Mouse (Mus musculus) kidney, postnatal 36 days (tissue): ENCODE measurements around the gene Pfkm.

ENCODE experiments used
- DNase-seq, 2 experiments: peaks; one replicate each; pipeline ENCODE4 v3.0.0; 2021 to 2022; ENCODE audit warnings: mixed read lengths in 2 of 2

Gene Pfkm

DNA sequence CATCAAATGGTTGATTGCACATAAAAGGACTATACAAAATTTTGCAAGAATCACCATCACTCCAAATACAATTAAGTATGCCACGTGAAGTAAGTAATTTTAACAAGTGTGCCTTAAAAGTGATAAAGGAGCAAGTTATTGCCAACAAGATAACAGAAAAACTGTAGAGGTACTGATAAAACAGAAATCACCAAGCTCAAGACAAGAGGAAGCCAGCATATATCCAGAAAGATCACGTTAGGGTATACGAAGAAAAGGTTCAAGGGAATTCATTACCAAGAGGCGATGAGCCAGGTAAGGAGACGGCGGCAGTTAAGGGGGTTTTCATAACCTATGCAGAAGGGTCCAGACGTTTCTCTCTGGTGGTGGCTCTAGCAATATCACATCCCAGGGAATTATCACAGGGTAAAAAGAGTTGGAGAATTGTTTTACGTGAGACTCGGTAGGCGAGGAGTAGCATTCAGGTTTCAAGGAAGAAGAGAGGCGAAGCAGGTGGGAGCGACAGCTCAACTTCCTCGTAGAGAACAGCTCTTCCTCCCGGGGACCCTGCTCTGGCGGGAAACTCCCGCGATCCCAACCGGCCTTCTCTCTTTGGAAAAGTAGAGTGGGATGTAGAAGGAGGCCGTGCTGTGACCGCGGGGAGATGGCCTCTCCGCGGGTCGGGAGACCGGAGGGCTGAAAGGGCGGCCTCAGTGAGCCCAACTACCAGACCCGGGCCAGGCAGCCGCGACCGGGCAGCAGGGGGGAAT lies at the start of gene Pfkm:
Pfkm (plus strand) TSS at position 218 of the 749 bp plus-strand sequence.
- no peak for DNase-seq

GRCm38 (mm10) chr15:98043967-98044366 lies 48.4 kb upstream of the Pfkm start:
- no peak for DNase-seq

GRCm38 (mm10) chr15:98044387-98044786 lies 48.0 kb upstream of the Pfkm start:
- DNase-seq = no peak

DNA sequence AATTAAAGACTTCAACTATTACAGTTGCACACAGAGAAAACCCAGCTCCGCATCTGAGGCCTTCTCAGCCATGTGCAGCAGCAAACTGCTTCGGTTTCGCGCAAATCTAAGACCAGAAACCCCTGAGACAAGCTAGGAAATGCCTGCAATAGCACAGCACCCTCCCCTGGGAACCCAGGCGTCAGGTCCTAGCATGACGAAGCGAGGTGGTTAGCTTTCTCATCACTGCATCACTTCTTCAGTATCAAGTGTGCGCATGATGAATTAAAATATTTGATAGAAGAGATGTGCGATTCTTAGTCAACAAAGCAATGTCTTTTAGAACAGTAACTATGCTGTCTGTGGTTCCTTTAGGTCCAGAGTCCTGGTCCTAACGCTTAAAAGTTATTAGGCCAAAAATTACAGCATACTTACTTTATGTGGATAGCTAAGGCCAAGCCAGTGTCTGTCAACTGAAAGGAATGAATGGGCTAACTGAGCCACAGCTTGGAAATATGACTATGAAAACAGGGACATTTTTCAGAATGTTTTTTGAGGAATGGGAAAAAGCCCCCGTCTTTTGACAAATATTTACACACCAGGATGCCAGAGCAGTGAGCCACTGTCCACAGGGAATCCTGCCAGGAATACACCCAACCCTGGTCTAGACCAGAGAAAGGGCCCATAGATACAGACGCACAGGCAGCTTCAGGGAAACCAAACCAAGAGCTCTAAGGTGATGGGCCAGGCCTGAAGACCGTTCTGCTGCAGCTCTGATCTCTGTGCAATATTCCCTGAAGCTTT lies 43.3 kb upstream of the Pfkm start:
- no peak for DNase-seq

DNA sequence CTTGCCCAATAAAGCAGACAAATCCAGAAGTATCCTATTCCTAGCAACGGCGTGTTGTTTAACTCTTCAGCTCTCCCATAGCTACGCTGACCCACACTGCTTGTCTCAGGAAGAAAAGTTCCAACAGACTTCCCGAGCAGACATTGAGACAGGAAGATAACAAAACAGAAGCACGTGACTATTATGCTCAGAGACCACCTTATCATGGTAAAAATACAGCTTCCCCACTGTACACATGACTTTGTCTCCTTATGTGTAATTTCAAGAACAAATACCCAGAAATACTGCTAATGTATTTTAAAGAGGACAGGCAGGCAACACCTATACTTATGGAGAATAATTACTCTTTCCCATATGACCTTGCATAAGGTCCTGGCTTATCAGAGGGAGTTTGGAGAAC lies 40.7 kb upstream of the Pfkm start:
- DNase-seq = no peak

- peak; percentile 40 to 54 for DNase-seq
Observed at GRCm38 (mm10) chr15:98055246-98055645, 37.1 kb upstream of the Pfkm start.

DNA sequence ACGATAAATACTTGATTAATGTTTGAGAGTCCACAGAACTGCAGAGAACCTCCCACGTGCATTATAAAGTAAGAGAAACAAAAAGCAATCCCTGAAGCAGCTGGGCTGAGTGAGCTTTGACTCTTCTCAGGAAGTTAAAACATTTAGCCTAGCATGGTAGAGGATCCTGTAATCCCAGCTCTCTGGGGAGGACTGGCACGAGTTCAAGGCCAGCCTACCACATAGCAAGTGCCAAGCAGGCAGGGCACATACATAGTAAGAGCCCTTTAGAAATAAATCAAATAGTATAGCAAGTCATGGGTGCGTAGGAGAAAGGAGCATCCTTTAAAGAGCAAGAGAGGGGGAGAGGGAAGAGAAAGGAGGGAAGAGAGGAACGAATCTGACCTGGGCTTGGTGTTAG lies 26.5 kb upstream of the Pfkm start:
- DNase-seq = no peak

DNA sequence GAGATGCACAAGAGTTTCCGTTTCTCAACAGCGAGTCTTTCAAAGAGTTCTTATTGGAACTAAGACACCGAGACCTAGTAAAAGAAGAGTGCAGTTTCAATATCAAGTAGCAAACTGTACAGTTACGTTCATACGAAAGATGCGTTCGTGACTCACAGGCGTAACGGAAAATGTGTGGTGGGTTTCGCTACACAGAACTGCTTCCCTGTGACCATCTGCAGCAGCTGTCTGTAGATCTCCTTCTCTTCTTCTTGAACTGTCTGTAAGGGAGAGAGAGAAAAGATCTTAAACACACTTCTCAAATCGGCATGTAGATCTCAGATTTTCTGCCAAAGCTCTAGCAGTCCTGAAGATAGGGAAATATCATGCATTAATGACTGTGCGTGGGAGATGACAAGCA lies 25.8 kb upstream of the Pfkm start:
- DNase-seq = no peak

- no peak for DNase-seq
Observed at GRCm38 (mm10) chr15:98067492-98067891, 24.9 kb upstream of the Pfkm start.

DNA sequence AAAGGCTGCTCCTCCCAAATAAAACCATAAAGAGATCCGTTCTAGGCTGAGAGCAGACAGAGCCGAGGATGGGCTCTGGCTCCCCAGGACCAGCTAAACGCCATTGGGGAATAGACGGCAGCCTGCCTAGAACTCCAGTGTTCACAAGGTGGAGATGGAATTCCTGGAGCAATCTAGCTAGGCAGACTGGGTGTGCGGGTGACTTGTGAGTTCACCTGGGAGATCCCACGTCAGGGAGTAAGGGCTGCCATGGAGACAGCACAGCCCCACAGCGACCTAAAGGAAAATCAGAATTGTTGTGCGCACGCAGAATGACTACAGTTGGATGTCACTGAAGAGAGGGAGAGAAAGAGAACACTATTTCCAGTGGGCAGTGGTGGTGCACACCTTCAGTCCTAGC lies 23.9 kb upstream of the Pfkm start:
- no peak for DNase-seq

DNA sequence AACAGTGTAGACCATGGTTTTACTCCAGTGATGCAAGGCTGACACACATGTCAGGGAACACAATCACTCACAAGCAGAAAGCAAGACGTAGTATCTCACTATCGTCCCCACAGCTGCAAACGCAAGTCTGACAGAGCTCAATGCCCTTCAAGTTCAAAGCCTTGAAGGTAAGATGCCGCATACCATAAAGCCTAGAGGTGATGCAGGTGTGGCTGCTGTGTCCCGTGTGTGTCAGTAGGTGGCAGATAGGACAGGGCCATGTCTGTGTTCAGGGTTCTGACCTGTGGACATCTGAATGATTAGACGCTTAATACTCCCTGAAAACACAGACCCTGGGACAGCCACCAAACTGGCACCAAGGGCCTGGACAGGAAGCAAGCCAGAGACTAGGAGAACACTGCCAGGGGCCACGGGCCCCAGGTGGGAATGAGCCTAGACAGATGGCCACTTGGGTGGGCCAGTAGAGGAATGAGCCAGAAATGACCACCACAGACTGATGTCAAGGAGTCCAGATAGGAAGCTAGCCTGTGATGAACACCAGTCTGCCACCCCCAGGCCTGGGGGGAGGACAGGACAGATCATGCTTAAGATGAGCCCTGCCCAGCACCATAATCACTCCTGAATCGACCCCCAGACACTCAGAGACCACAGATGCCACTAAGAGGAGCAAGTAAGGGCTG lies 22.7 kb upstream of the Pfkm start:
- DNase-seq = no peak

DNA sequence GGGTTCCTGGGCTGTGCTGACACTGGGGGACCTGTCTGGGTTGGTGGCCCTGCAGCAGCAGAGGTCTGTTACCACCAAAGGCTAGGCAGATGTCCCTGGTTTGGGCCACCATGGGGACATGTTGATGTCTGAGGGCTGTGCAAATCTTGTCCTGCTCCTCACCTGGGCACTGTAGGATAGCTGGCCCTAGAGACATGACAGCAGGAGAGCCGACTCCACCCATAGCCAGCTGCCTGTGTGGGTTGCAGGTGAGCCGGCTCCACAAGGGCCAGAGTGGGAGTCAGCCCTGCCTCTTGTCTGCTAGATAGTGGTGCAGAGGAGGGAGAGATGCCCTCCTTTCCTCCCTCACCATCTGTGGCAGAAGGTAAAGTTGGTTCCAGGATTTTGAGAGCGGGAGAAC lies 22.0 kb upstream of the Pfkm start:
- DNase-seq = no peak

GRCm38 (mm10) chr15:98074521-98074920 lies 17.9 kb upstream of the Pfkm start:
- DNase-seq = no peak

DNA sequence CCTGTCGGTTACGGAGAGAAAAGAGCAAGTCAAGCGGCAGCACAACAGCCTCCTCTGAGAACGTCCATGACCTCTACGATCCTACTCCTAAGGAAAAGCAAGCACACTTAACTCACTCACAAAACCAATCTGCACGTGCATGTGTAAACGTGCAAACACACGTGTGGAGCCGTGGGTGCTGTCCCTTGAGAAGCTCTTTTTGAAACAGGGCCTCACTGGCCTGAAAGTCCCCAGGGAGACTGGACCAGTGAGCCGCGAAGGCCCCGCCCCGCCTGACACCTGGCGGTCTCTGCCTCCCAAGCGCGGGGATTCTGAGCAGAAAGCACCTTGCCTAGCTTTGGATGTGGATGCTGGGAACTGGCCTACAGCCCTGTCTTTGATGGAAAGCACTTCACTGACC lies 17.4 kb upstream of the Pfkm start:
- no peak for DNase-seq

DNA sequence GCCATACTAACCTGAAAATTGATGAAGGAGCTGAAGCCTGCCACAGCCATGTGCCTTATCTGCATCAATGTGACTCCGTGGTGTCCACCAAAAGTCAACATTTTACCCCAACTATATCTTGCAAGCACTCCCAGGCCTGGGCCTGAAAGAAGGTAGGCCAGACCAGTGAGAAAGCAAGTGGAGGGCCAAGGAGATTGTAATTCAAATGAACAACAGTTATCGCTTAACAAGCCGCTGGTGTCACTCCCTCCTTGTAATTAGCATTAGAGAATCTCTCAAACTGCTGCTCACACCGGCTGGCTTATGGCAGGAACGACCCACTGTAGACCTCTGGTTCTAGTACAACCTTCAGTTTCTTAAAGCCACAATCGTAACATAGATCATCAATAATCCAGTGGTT lies 15.5 kb upstream of the Pfkm start:
- no peak for DNase-seq

DNA sequence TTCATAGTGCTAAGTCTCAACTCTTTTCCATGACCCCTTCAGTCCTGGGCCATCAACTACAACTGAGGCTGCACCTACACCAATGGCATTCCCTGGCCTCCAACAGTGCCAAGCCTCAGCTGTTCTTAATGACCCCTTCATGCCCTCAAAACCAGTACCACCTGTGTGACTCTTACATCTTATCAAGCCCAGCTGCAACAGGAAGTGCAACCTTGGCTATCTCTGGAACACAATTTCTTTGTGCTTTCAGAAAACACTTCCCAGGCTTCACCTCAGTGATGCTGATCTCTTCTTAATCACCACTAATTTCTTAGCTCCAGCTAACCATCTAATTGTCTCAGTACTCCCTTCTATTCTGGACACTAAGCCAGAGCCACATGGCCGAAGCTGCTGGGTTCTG lies 3.5 kb upstream of the Pfkm start:
- DNase-seq = no peak

- DNase-seq = peak; percentile 22 to 72
Observed at GRCm38 (mm10) chr15:98089421-98090183, 2.8 kb upstream of the Pfkm start.

DNA sequence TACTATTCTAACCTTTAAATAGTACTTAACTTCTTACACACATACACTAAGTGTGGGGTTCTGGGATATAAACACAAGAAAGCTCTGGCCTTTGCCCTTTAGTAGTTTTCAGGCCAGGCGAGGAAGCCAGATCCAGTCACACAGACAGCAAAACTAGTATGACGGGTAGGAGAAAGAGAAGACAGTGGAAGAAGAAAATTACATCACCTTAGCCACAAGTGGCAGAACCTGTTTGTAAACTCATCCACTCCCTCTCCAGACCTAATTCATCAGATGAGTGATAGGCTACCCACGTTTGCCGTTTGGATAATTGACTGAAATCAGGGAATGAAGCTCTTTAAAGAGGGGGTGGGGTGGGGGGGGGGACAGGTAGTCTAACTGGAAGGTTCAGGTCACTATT lies 548 bp upstream of the Pfkm start:
- no peak for DNase-seq

GRCm38 (mm10) chr15:98093121-98094011 lies 977 bp downstream of the Pfkm start, which contains the start of gene Senp1:
TSS of gene Senp1 (minus strand) at chr15:98093744.
- peak; percentile 93 for DNase-seq

DNA sequence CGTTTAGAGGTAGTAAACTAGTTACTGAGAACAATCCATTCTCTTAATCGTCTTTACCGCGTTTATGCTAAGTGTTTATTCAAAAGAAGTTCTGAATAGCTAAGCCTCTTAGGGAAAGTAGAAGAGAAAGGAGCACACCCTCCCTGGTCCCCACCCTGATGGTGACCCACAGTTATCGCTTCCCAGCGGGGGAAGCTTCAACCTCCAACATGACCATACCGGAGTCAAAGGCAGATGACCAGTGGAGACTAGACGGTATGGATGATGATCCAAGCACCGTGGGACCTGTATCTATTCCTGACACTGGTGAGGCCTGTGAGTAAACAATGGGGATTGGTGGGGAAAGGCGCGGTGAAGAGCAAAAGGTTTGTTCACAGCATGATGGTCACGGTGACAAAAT lies 2.5 kb downstream of the Pfkm start:
- DNase-seq = no peak

- no peak for DNase-seq
Observed at GRCm38 (mm10) chr15:98096957-98097356, 4.6 kb downstream of the Pfkm start.

DNA sequence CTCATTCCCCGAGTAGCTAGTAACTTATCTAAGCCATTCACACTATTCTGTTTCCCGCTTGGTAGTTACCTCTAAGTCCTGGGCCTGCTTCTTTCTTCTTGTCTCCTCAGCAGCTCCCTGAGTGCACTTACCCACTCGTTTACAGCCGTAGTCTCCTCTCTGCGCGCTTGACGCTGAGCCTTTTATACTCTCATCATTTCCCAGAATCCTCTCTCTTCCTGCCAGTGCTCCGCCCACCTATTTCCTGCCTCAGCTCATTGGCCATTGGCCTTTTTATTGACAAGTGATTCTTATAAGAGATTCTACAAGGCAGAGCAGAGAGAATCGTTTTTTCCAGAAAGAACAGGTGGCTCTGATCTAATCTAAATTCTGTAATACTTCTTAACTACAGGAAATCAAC lies 6.1 kb downstream of the Pfkm start:
- DNase-seq = no peak
